Mouse (Mus musculus) ES-Bruce4 (cell line): ENCODE data around the gene Gm43064. TPM values are rescaled to one million over a fixed set of nuclear protein-coding genes. Genes with fewer than 3 reads are reported as not detected.

ENCODE experiments used
- H3K27ac ChIP-seq: 2 replicates; pipeline ENCODE4 v1.5.1; 2012; ENCODE audit warnings: low read length, inconsistent platforms; ENCODE audit not compliant: insufficient read depth
- H3K27me3 ChIP-seq: 2 replicates; pipeline ENCODE4 v1.6.1; 2012; ENCODE audit warnings: mild to moderate bottlenecking, low read length, inconsistent platforms; ENCODE audit not compliant: control insufficient read depth, poor library complexity, insufficient read depth, severe bottlenecking
- H3K36me3 ChIP-seq: 2 replicates; pipeline ENCODE4 v1.6.1; 2012; ENCODE audit warnings: inconsistent platforms, mild to moderate bottlenecking, low read length, moderate library complexity; ENCODE audit not compliant: control insufficient read depth, poor library complexity, insufficient read depth, severe bottlenecking
- H3K4me1 ChIP-seq: one replicate; pipeline ENCODE4 v1.8.1; 2011; ENCODE audit warnings: low read length; ENCODE audit not compliant: control insufficient read depth, insufficient read depth
- H3K4me3 ChIP-seq: 2 replicates; pipeline ENCODE4 v1.5.1; 2011; ENCODE audit warnings: low read depth, mild to moderate bottlenecking, low read length
- H3K9ac ChIP-seq: 2 replicates; pipeline ENCODE4 v1.6.1; 2012; ENCODE audit warnings: low read depth, mild to moderate bottlenecking, inconsistent platforms; ENCODE audit not compliant: poor library complexity, severe bottlenecking
- H3K9me3 ChIP-seq: replicated peaks from 2 replicates; pipeline ENCODE4 v1.6.1; 2012; ENCODE audit warnings: mild to moderate bottlenecking, low read length, inconsistent platforms; ENCODE audit not compliant: control insufficient read depth, poor library complexity, insufficient read depth, severe bottlenecking
- CTCF ChIP-seq: IDR thresholded peaks from one replicate; pipeline ENCODE4 v1.8.1; 2011; ENCODE audit warnings: low read depth, low read length
- EP300 ChIP-seq: IDR thresholded peaks from 2 replicates; pipeline ENCODE4 v1.6.1; 2011; ENCODE audit warnings: low read depth, low read length; ENCODE audit not compliant: insufficient read depth
- POLR2A ChIP-seq: IDR thresholded peaks from one replicate; pipeline ENCODE4 v1.8.1; 2011; ENCODE audit warnings: low read length; ENCODE audit not compliant: insufficient read depth
- polyA plus RNA-seq: library from polyadenylated mRNA; stranded (reverse); fragments of >200 nt; gene quantifications from 2 replicates; pipeline ENCODE4 v1.2.4, GENCODE M21; 2011; ENCODE audit warnings: low read depth; ENCODE audit not compliant: missing spikeins, insufficient read depth, insufficient read length

The Gm43064 gene
- polyA plus RNA-seq, 1 experiment = not detected

DNA sequence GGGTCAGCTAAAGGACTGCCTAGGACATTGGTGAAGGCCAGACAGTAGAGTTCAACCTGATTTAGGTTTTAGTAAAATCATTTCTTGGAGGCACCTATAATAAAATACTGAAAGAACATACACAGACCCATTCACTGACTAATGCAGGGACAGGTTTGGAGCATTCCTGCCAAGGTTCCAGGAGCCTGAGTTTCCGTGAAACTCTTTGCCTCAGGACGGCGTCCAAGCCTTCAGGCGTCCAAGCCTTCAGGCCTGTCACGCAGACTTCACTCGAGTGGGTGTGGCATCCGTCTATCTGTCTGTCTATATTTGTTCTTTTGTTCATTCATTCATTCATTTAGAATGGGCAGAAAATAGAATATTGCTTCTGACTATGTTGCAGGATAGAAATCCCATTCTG lies 21.8 kb downstream of the Gm43064 start:
- Histone ChIP-seq H3K9ac (no peak overlapping the region), H3K4me1 (no peaks in the 10 kb centered on the region), H3K36me3 (no peaks in the 10 kb centered on the region), H3K9me3 (no peaks in the 10 kb centered on the region), H3K4me3 (no peak overlapping the region), H3K27me3 (no peaks in the 10 kb centered on the region), H3K27ac (no peak overlapping the region)
- TF ChIP-seq CTCF (no peak), POLR2A (no peak), EP300 (no peak)

DNA sequence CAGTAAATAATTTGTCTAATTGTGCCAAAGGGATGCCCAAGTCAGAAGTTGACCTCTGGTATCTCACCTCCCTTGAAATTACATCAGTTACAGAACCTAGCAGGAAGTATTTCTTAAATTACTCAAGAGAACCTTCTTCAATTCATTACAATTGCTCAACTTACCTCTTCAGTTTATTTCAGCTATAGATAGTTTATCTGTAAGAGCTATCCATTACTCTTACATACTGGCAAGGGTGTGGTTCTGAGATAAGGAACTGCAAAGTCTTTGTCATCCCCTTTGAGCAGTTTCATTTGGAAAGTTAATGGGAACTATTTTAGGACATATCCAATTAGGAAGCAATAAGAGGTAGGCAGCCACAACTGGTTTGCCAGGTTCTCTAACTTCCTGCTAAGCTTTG lies 23.1 kb downstream of the Gm43064 start, which contains the start of gene Bcl2l15:
TSS of gene Bcl2l15 (plus strand) at position 176 of the 400 bp plus-strand sequence.
- TF ChIP-seq CTCF = no peak
- no peak for TF ChIP-seq EP300
- H3K9ac ChIP-seq = no peak within 1 kb of the TSS
- no peak within 1 kb of the TSS for H3K4me3 ChIP-seq
- no peak within 1 kb of the TSS for H3K27ac ChIP-seq
- no peaks in the 10 kb centered on the region for H3K9me3 ChIP-seq
- H3K36me3 ChIP-seq = no peaks in the 10 kb centered on the region
- H3K27me3 ChIP-seq = no peaks in the 10 kb centered on the region
- H3K4me1 ChIP-seq = no peaks in the 10 kb centered on the region

DNA sequence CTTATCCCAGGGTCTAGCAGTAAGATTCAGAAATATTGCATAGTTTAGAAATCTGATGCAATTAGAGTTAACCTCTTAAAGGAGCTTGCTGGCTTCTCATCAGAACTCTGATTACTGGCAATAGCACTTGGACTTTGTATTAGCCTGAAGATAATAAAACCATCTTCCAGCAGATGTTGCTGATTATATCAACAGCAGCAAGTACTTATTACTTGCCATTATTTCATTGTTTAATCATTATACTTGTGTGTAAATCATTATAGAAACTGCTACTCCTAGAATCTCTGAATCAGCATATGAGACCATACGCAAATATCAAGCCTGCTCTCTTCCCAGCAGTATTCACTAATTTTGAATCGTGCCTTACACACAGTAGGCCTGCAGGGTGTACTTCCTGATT lies 24.6 kb downstream of the Gm43064 start:
- no peaks in the 10 kb centered on the region for H3K27me3 ChIP-seq
- TF ChIP-seq CTCF (no peak), EP300 (no peak), POLR2A (no peak)

DNA sequence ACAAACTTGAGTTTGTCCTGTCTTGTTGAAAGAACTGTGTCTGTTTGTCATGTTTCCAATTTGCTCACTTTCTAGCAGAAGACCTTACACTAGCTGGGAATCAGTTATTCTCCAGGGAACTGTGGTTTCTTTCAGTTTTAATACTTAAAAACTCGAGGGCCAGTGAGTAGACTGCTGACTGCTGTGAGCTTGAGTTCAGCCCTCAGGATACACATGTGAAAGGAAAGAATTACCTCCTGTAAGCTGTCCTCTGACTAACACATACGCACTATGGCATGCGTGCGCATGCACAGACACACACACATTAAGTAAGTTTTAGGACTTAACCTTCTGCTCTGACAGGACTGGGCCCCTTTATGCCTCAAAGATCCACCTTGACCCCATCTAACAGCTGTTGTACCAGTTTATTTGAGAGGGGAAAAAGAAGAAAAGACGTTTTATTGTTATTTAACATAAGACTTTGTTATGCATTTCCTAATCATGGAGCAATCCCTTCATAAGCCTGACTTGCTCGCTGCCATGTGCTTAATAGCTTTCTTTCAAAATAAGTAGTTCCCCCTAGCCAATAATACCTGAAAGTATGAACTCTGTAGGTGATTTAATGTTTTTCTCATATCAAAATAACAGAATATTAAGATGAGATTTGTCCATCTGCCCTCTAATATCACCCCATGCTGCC lies 26.0 kb downstream of the Gm43064 start:
- no peak overlapping the region for H3K27ac ChIP-seq
- no peaks in the 10 kb centered on the region for H3K27me3 ChIP-seq
- H3K4me3 ChIP-seq = no peak overlapping the region
- no peaks in the 10 kb centered on the region for H3K36me3 ChIP-seq
- H3K9me3 ChIP-seq = no peaks in the 10 kb centered on the region
- TF ChIP-seq POLR2A (no peak), CTCF (no peak), EP300 (no peak)
- H3K9ac ChIP-seq = no peak overlapping the region
- no peaks in the 10 kb centered on the region for H3K4me1 ChIP-seq

More for the DNA sequence above, 24.6 kb downstream of the Gm43064 start:
- Histone ChIP-seq H3K4me1 (no peaks in the 10 kb centered on the region), H3K9me3 (no peaks in the 10 kb centered on the region), H3K27ac (no peak overlapping the region), H3K4me3 (no peak overlapping the region), H3K36me3 (no peaks in the 10 kb centered on the region), H3K9ac (no peak overlapping the region)

DNA sequence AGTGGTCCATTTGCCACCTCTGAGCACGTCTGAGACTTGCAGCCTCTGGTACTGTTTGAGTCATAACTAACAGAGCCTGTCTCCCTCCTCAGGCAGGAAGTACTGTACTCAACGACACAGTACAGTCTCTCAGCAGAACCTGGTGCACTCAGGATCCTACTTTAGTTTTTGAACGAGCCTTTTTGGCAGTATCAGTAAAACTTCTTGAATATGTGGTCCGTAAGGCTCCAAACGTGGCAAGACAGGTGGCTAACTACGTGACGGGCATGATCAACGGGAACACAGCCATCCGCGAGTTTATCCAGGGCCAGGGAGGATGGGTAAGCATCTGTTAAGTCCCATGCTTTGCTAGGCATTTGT lies 26.6 kb downstream of the Gm43064 start:
- Histone ChIP-seq H3K27ac (no peak overlapping the region), H3K4me3 (no peak overlapping the region), H3K9ac (no peak overlapping the region), H3K27me3 (no peaks in the 10 kb centered on the region), H3K36me3 (no peaks in the 10 kb centered on the region), H3K4me1 (no peaks in the 10 kb centered on the region), H3K9me3 (peaks cover 4% of the 10 kb centered on the region)
- no peak for TF ChIP-seq POLR2A
- TF ChIP-seq CTCF = no peak
- no peak for TF ChIP-seq EP300

DNA sequence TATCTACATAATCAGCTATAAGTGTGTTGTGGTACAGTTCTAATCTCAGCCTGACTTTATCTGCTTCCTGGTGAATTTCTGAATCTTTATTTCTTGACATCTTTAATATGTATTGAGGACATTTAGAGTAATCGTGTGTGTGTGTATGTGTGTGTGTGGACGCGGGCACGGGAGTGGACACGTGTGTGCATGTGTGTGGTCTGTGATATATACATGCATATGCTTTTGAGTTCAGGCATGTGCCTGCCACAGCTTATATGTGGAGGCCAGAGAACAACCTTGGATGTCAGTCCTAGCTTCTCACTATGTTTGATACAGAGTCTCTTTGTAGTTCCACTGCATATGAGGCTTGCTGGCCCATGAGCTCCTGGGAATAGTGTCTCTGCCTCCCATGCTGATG lies 27.1 kb downstream of the Gm43064 start:
- Histone ChIP-seq H3K27me3 (no peaks in the 10 kb centered on the region), H3K9me3 (peaks cover 9% of the 10 kb centered on the region), H3K4me3 (no peak overlapping the region), H3K9ac (no peak overlapping the region), H3K4me1 (no peaks in the 10 kb centered on the region), H3K36me3 (no peaks in the 10 kb centered on the region), H3K27ac (no peak overlapping the region)
- TF ChIP-seq POLR2A = no peak
- TF ChIP-seq CTCF = no peak
- TF ChIP-seq EP300 = no peak
